Mouse (Mus musculus) right cerebral cortex, postnatal 14 days (tissue): ENCODE measurements around the gene P4hb.
"Not testable (repeated sequence)": the region's sequence is repeated elsewhere in the genome, so short reads cannot be mapped to it uniquely, and the experiment has no call there.

Source experiments
- DNase-seq: peaks from one replicate; pipeline ENCODE4 v3.0.0; 2022

Gene P4hb

GRCm38 (mm10) chr11:120571122-120571521 is 1.9 kb downstream of the P4hb start:
- DNase-seq = no peak

- no peak for DNase-seq
These were observed 4.7 kb downstream of the P4hb start for GRCm38 (mm10) chr11:120568324-120568723.

- DNase-seq = no peak
These were observed 7.9 kb downstream of the P4hb start for GRCm38 (mm10) chr11:120565114-120565513.

- DNase-seq = no peak
These were observed 10.1 kb downstream of the P4hb start for GRCm38 (mm10) chr11:120562949-120563348.

- no peak for DNase-seq
These were observed 11.9 kb downstream of the P4hb start for GRCm38 (mm10) chr11:120560952-120561728.

- DNase-seq = not testable (repeated sequence)
These were observed 14.2 kb downstream of the P4hb start for GRCm38 (mm10) chr11:120558843-120559242.

- no peak for DNase-seq
These were observed 17.8 kb downstream of the P4hb start for GRCm38 (mm10) chr11:120555260-120555659.

- DNase-seq = no peak
These were observed 18.2 kb downstream of the P4hb start for GRCm38 (mm10) chr11:120554834-120555233.

GRCm38 (mm10) chr11:120552736-120553135 is 20.3 kb downstream of the P4hb start:
- DNase-seq = no peak

- DNase-seq = no peak
These were observed 22.1 kb downstream of the P4hb start, which contains the start of gene Ppp1r27 for GRCm38 (mm10) chr11:120550810-120551440. Ppp1r27 (minus strand) TSS chr11:120551132.

GRCm38 (mm10) chr11:120549986-120550809 is 22.9 kb downstream of the P4hb start:
- no peak for DNase-seq

GRCm38 (mm10) chr11:120549168-120549945 is 23.7 kb downstream of the P4hb start, which contains the start of gene Mcrip1:
Mcrip1 (minus strand) TSS chr11:120549727.
- peak; percentile 96 for DNase-seq

- no peak for DNase-seq
These were observed 24.3 kb downstream of the P4hb start for GRCm38 (mm10) chr11:120548786-120549167.

GRCm38 (mm10) chr11:120548214-120548613 is 24.8 kb downstream of the P4hb start:
- no peak for DNase-seq

GRCm38 (mm10) chr11:120547469-120547868 is 25.6 kb downstream of the P4hb start:
- DNase-seq = no peak

GRCm38 (mm10) chr11:120545964-120546363 is 27.1 kb downstream of the P4hb start:
- DNase-seq = no peak

GRCm38 (mm10) chr11:120542376-120542775 is 30.7 kb downstream of the P4hb start:
- DNase-seq = no peak

GRCm38 (mm10) chr11:120541907-120542306 is 31.1 kb downstream of the P4hb start:
- DNase-seq = no peak

GRCm38 (mm10) chr11:120539285-120540014 is 33.6 kb downstream of the P4hb start:
- DNase-seq = no peak

- DNase-seq = no peak
These were observed 34.1 kb downstream of the P4hb start for GRCm38 (mm10) chr11:120538955-120539284.

- DNase-seq = no peak
These were observed 34.6 kb downstream of the P4hb start for GRCm38 (mm10) chr11:120538485-120538884.

- DNase-seq = no peak
These were observed 37.2 kb downstream of the P4hb start for GRCm38 (mm10) chr11:120535804-120536203.
